Mouse (Mus musculus): Measurements from ENCODE around the gene Ccsap. TPM values are rescaled to one million over a fixed set of nuclear protein-coding genes. Genes with fewer than 3 reads are reported as not detected.

Gene Ccsap
- total RNA-seq, 2 experiments from 2014 or later: 7.9 to 11.9 TPM

GRCm38 (mm10) chr8:123882412-123882811 is 22.4 kb upstream of the Ccsap start:
- ATAC-seq (replicated peaks; ENCODE audit: low FRiP score, poor library complexity, severe bottlenecking): no peak

- ATAC-seq (replicated peaks; ENCODE audit: low FRiP score, poor library complexity, severe bottlenecking): no peak
Measured at GRCm38 (mm10) chr8:123880821-123881350, 20.9 kb upstream of the Ccsap start.

DNA sequence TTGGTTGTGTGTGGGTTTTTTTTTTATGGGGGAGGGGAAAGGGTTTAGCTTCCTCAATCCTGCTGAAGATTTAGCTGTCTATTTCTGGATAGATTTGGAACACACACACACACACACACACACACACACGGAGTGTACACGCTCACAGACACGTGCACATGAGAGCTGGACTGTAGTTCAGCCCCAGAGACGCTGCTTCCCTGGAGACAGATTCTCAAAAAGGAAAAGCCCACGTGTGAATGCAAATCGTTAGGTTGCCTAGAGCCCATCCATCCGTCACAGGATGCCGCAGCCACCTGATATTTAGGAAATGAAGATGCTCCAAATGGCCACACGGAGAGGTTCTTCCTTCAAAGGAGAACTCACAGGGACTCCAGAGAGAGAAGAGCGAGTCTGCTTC is 20.3 kb upstream of the Ccsap start:
- no peak for ATAC-seq (replicated peaks; ENCODE audit: low FRiP score, poor library complexity, severe bottlenecking)

DNA sequence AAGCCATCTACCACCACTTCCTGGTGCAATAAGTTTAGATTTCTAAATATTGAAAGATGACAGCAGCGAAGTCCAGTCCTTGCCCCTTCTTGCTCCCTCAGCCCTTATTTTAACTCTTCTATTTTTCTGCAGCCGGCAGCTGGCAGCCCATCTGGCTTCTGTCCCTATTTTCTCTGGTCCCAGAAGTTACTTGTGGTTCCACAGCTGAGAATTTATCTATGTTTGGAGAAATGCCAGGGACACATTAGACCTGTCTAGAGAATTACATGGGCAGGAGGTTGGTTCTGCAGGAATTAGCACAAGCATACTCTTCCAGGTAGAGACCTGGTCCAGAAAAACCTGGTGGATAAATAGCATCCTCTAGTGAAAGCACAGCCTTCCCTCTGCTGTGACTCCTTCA is 17.9 kb upstream of the Ccsap start:
- ATAC-seq (replicated peaks; ENCODE audit: low FRiP score, poor library complexity, severe bottlenecking): no peak

DNA sequence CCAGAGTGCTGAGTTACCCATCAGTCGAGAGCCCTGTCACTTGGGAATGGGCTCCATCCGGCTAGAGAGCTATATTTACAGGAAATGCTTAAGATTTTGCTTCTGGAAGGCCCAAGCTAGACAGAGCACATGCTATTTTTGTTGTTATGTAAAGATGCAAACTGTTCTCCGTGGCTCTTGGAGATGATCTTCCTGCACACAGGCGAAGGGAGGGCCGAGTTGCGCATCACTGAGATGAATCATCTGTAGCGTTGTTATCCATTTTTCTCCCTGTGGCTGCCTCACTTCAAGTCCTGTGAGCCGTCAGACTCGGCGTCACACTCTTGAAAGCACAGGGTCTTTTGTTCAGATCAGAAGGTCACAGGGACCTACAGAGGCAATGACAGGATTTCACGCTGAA is 14.3 kb upstream of the Ccsap start:
- ATAC-seq (replicated peaks; ENCODE audit: low FRiP score, poor library complexity, severe bottlenecking): no peak

- no peak for ATAC-seq (replicated peaks; ENCODE audit: low FRiP score, poor library complexity, severe bottlenecking)
Measured at GRCm38 (mm10) chr8:123873364-123873763, 13.4 kb upstream of the Ccsap start.

DNA sequence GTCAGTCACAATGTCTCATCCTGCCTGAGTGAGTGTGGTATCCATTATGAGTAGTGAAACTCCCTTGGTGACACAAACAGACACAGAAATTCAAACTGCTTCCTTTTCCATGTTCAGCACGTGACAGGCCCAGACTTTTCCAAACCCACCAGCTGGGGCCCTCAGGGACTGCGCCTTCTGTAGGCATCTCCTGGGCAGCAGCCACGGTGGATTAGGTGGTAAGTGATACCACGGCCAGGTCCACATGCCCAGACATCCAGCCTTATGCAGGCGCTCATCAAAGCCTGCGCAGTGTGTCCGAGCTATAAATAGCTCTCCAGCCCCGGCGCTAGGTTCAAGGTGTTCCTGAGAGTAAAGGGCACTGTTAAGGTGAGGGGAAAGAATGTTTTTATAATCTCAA is 12.0 kb upstream of the Ccsap start:
- no peak for ATAC-seq (replicated peaks; ENCODE audit: low FRiP score, poor library complexity, severe bottlenecking)

- ATAC-seq (replicated peaks; ENCODE audit: low FRiP score, poor library complexity, severe bottlenecking): no peak
Measured at GRCm38 (mm10) chr8:123866971-123867370, 7.0 kb upstream of the Ccsap start.

DNA sequence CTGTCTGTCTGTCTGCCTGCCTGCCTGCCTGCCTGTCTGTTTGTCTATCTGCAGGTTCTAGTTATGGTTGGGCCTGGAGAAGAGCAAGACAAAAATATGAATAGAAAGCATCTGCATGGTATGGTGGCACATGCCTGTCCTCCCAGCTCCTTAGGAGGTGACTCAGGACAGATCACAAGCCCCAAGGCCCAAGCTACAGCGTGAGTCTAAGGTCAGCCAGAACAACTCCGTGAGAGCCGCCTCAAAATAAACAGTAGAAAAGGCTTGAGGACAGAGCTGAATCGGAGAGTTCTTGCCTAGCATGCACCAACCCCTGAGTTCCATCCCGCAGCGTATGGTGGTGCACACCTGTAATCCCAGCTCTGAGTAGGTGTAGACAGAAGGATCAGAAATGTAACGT is 5.8 kb upstream of the Ccsap start:
- peak; percentile 44; the same call in 1 of the 2 replicates for ATAC-seq (replicated peaks; ENCODE audit: low FRiP score, poor library complexity, severe bottlenecking)

DNA sequence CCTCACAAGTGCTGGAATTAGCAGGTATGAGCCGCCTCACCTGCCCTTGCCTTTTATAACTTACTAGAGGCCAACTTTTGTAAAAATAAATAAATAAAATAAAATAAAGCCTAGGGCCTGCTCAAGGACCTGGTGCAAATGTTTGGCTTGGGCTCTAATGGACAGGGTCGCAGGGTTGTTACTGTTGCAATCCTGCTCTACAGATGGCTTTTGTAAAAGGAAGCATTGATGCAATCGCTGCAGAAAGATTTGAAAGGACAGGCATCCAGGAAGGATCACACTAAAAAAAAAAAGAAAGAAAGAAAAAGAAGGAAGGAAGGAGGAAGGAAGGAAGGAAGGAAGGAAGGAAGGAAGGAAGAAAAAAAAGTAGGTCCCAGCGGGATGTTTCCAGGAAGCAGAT is 377 bp upstream of the Ccsap start:
- no peak for ATAC-seq (replicated peaks; ENCODE audit: low FRiP score, poor library complexity, severe bottlenecking)

- ATAC-seq (replicated peaks; ENCODE audit: low FRiP score, poor library complexity, severe bottlenecking): peak; percentile 95
Measured at GRCm38 (mm10) chr8:123858941-123859647, 915 bp downstream of the Ccsap start.

GRCm38 (mm10) chr8:123858574-123858940 is 1.5 kb downstream of the Ccsap start:
- ATAC-seq (replicated peaks; ENCODE audit: low FRiP score, poor library complexity, severe bottlenecking): peak; percentile 30; the same call in 1 of the 2 replicates

DNA sequence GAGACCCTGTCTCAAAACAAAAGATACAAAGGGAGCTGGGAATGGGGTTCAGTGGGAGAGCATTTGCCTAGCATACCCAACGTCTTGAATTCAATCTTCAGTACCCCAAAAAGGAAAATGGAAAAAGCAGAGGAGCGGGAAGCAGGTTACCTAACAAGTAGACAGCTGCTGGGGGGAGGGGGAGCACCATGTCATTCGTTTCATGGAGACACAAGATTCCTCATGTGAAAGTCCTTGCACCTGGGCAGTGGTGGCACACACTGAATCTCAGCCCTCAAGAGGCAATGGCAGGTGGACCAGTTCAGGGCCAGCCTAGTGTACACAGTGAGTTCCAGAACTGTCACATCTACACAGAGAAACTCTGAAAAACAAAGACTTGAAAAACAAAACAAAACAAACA is 2.6 kb downstream of the Ccsap start:
- ATAC-seq (replicated peaks; ENCODE audit: low FRiP score, poor library complexity, severe bottlenecking): no peak

- ATAC-seq (replicated peaks; ENCODE audit: low FRiP score, poor library complexity, severe bottlenecking): no peak
Measured at GRCm38 (mm10) chr8:123854733-123855475, 5.1 kb downstream of the Ccsap start.

GRCm38 (mm10) chr8:123854252-123854651 is 5.8 kb downstream of the Ccsap start:
- no peak for ATAC-seq (replicated peaks; ENCODE audit: low FRiP score, poor library complexity, severe bottlenecking)

DNA sequence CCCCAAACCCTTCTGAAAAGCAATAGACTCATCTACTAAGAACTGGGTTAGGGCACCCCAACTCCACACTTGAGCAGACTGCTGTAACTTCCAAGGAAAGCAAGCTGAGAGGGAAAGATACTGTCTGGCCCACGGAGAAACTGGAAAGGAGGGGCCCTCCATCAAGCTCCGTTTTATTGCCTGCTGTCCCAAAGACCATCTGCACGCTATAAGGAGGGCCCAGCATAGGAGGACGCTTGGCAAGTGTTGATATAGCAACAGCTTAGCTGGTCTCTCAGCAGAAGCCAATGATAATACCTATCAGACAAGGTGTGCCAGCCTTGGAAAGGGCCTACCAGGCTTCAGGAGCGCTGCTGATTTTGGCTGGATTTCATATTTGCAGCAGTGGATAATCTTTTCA is 8.4 kb downstream of the Ccsap start:
- ATAC-seq (replicated peaks; ENCODE audit: low FRiP score, poor library complexity, severe bottlenecking): no peak

GRCm38 (mm10) chr8:123849352-123849751 is 10.7 kb downstream of the Ccsap start:
- ATAC-seq (replicated peaks; ENCODE audit: low FRiP score, poor library complexity, severe bottlenecking): no peak

GRCm38 (mm10) chr8:123847546-123847945 is 12.5 kb downstream of the Ccsap start:
- ATAC-seq (replicated peaks; ENCODE audit: low FRiP score, poor library complexity, severe bottlenecking): no peak

- no peak for ATAC-seq (replicated peaks; ENCODE audit: low FRiP score, poor library complexity, severe bottlenecking)
Measured at GRCm38 (mm10) chr8:123846509-123846908, 13.5 kb downstream of the Ccsap start.

- ATAC-seq (replicated peaks; ENCODE audit: low FRiP score, poor library complexity, severe bottlenecking): no peak
Measured at GRCm38 (mm10) chr8:123845991-123846390, 14.0 kb downstream of the Ccsap start.

DNA sequence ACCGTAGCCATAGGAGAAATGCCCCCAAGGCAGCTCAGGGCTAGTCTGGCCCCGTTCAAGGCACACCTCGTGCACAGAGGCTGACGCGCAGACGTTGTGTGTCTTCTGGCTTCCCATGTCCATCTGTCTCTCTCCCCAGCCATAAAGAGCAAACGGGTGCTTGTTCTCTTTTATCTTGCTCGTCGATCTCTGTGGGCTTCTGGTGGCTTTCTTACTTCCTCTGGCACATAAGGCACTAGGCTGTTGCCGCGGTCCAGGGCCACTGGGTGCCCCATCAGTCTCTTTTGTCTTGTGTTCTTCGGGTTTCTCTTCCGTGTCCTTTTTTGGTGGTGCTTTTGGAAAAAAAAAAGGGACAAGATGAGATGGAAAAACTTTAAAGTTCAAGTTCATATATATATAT is 14.9 kb downstream of the Ccsap start:
- ATAC-seq (replicated peaks; ENCODE audit: low FRiP score, poor library complexity, severe bottlenecking): no peak

All from erythroblast, adult 5-6 weeks (primary cell).